Mouse (Mus musculus) neural tube, embryonic 12.5 days (tissue): ENCODE measurements around the gene 1700014D04Rik. TPM values are rescaled to one million over a fixed set of nuclear protein-coding genes. Genes with fewer than 3 reads are reported as not detected.
"Not testable (repeated sequence)": the region's sequence is repeated elsewhere in the genome, so short reads cannot be mapped to it uniquely, and the experiment has no call there.

Source experiments
- ATAC-seq: fragments of 200-750 bp; cut with Nextera tagmentation; 2 replicates; pipeline ENCODE4 v1.8.0; 2017; ENCODE audit warnings: low read depth, mild to moderate bottlenecking, moderate TSS enrichment, moderate library complexity; ENCODE audit not compliant: low FRiP score
- H3K27ac ChIP-seq: fragments of 300-500 bp; sonication (generic); 2 replicates; pipeline ENCODE4 v1.5.1; 2016
- H3K27me3 ChIP-seq: fragments of 300-500 bp; sonication (generic); replicated peaks from 2 replicates; pipeline ENCODE4 v1.6.1; 2016; ENCODE audit warnings: mild to moderate bottlenecking
- H3K36me3 ChIP-seq: fragments of 300-500 bp; sonication (generic); 2 replicates; pipeline ENCODE4 v1.6.1; 2016; ENCODE audit warnings: mild to moderate bottlenecking
- H3K4me1 ChIP-seq: fragments of 300-500 bp; sonication (generic); 2 replicates; pipeline ENCODE4 v1.6.1; 2016
- H3K4me2 ChIP-seq: fragments of 300-500 bp; sonication (generic); replicated peaks from 2 replicates; pipeline ENCODE4 v1.6.1; 2016; ENCODE audit warnings: mild to moderate bottlenecking
- H3K4me3 ChIP-seq: fragments of 300-500 bp; sonication (generic); 2 replicates; pipeline ENCODE4 v1.5.1; 2016
- H3K9ac ChIP-seq: fragments of 300-500 bp; sonication (generic); 2 replicates; pipeline ENCODE4 v1.6.1; 2016; ENCODE audit warnings: mild to moderate bottlenecking
- H3K9me3 ChIP-seq: fragments of 300-500 bp; sonication (generic); 2 replicates; pipeline ENCODE4 v1.6.1; 2016; ENCODE audit warnings: mild to moderate bottlenecking
- WGBS: fragments of 180-500 bp; shearing (Covaris S2); methylation state at CpG from one replicate; pipeline ENCODE4 v1.1.7; 2016; 5-methylcytosine and 5-hydroxymethylcytosine counted together
- polyA plus RNA-seq: library from polyadenylated mRNA; unstranded; fragments of >200 nt; fragmentation: Nextera tagmentation; extraction: Ambion mirVana; gene quantifications from 2 replicates; pipeline ENCODE4 v1.2.1, GENCODE M21; 2016

Gene 1700014D04Rik
- 0.09 TPM in 1 of 2 replicates, not detected in the other for polyA plus RNA-seq

GRCm38 (mm10) chr13:59746711-59747110 lies at the start of gene 1700014D04Rik:
1700014D04Rik (minus strand) TSS chr13:59746752.
- H3K9ac ChIP-seq, result no peak within 1 kb of the TSS
- no peak within 1 kb of the TSS for H3K4me2 ChIP-seq
- H3K36me3 ChIP-seq, result no peaks in the 10 kb centered on the region
- H3K4me3 ChIP-seq, result no peak within 1 kb of the TSS
- H3K27me3 ChIP-seq, result no peaks in the 10 kb centered on the region
- 88% methylated on average over 9 of the region's 9 CpGs for WGBS
- H3K9me3 ChIP-seq, result no peaks in the 10 kb centered on the region
- no peak within 1 kb of the TSS for H3K27ac ChIP-seq
- no peaks in the 10 kb centered on the region for H3K4me1 ChIP-seq
- ATAC-seq, result no peak

DNA sequence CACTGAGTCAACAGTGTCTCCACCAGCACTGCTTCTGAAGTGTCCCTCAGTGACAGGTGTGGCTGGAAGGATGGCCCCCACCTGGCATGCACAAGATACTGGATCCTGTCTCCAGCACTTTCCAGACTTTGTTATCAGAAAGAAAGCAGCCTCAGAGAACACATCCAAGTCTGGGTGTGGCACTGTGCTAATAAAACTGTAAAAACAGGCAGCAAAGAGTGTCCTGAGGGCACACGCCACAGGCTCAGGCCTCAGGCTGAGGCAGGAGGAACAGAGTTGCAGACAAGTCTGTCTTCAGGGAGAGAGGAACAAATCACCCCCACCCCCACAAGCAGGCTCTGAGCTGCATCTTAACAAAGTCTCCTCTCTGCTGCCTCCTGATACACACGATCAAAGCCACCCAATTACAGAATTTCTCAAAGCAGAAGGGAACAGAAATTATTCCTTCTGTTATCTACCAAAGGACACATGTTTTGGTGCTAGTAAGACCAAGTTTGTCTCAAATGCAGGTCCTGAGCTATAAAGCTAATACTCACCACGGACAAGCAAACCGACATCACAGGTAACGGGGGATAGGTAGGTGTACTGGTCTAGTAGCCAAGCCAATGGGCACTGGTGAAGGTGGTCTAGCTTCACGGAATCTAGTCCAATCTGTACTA lies 49.4 kb upstream of the 1700014D04Rik start:
- Histone ChIP-seq H3K9me3 (no peaks in the 10 kb centered on the region), H3K27ac (no peak overlapping the region), H3K4me2 (no peak overlapping the region), H3K36me3 (peaks cover 95% of the 10 kb centered on the region), H3K27me3 (no peaks in the 10 kb centered on the region), H3K9ac (no peak overlapping the region), H3K4me3 (no peak overlapping the region), H3K4me1 (no peaks in the 10 kb centered on the region)
- no peak for ATAC-seq
- WGBS, result 94% methylated on average over 6 of the region's 6 CpGs

- no peaks in the 10 kb centered on the region for H3K27me3 ChIP-seq
Observed at GRCm38 (mm10) chr13:59794786-59795185, 48.2 kb upstream of the 1700014D04Rik start.

DNA sequence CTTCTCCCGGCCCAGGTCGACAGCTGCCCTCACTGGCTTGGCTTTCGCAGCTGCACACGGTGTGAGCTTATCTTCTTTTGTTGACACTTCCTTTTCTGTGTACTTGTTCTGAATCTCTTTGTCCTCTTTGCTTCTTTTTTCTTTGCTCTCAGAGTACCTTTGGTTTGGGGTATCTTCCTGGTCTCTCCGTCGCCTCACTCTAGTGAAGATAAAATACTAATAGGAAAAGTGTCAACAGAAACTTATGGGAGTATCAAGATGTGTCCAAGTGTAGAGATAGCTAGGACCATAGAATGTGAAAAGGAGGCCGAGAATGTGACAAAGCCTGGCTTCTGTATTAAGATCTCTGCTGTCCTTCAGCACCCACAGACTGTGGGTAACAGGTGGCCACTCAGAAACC lies 35.6 kb upstream of the 1700014D04Rik start, which contains the start of gene Gm49354:
Gm49354 (minus strand) TSS at position 101 of the 400 bp plus-strand sequence.
- H3K4me2 ChIP-seq, result no peak within 1 kb of the TSS
- H3K9ac ChIP-seq, result no peak within 1 kb of the TSS
- WGBS, result 95% methylated on average over 7 of the region's 7 CpGs
- H3K4me1 ChIP-seq, result no peaks in the 10 kb centered on the region
- no peaks in the 10 kb centered on the region for H3K9me3 ChIP-seq
- no peak within 1 kb of the TSS for H3K4me3 ChIP-seq
- ATAC-seq, result no peak
- H3K36me3 ChIP-seq, result peaks cover 96% of the 10 kb centered on the region
- no peaks in the 10 kb centered on the region for H3K27me3 ChIP-seq
- H3K27ac ChIP-seq, result no peak within 1 kb of the TSS

More at GRCm38 (mm10) chr13:59794786-59795185, 48.2 kb upstream of the 1700014D04Rik start:
- Histone ChIP-seq H3K36me3 (peaks cover 95% of the 10 kb centered on the region), H3K4me3 (no peak overlapping the region), H3K27ac (no peak overlapping the region), H3K4me1 (no peaks in the 10 kb centered on the region), H3K9ac (no peak overlapping the region), H3K9me3 (no peaks in the 10 kb centered on the region), H3K4me2 (no peak overlapping the region)
- no peak for ATAC-seq
- 93% methylated on average over 1 of the region's 1 CpGs for WGBS

DNA sequence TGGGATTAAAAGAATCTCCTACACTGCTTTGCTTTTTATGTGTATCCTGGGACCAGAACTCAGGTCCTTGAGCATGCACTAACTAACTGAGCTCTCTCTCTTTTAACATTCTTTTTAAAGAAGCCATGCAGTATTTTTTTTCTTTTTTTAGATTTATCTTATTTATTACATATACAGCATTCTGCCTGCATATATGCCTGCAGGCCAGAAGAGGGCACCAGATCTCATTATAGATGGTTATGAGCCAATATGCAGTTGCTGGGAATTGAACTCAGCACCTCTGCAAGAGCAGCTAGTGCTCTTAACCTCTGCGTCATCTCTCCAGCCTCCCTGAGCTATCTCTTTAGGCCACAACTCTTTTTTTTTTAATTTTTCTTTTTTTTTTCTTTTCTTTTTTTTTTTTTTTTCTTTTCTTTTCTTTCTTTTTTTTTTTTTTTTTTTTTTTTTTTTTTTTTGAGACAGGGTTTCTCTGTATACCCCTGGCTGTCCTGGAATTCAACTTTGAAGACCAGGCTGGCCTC lies 33.3 kb upstream of the 1700014D04Rik start:
- H3K4me3 ChIP-seq, H3K27me3 ChIP-seq, H3K4me2 ChIP-seq, H3K27ac ChIP-seq, ATAC-seq, H3K9me3 ChIP-seq, H3K9ac ChIP-seq, H3K4me1 ChIP-seq: not testable (repeated sequence)
- 98% methylated on average over 1 of the region's 1 CpGs for WGBS
- H3K36me3 ChIP-seq, result peaks cover 87% of the 10 kb centered on the region

DNA sequence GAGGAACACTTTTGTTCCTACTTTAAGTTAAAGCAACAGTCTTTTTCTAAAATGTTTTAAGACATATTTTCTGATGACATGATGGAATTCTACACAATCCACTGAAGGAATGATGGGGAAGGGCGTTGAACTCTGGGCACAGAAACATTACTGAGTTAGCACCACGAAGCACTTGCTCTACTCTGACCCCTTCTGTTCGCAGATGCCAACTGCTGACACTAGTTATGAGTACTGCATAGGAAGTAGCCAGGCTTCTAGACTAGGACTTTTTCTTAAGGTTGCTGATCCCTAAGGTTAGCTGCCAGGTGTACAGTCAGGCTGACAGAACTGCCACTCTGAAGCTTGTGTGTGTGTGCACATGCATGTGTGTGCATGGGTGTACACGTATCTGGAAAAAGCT lies 32.7 kb upstream of the 1700014D04Rik start:
- WGBS, result 93% methylated on average over 4 of the region's 4 CpGs
- H3K4me3 ChIP-seq, result no peak overlapping the region

DNA sequence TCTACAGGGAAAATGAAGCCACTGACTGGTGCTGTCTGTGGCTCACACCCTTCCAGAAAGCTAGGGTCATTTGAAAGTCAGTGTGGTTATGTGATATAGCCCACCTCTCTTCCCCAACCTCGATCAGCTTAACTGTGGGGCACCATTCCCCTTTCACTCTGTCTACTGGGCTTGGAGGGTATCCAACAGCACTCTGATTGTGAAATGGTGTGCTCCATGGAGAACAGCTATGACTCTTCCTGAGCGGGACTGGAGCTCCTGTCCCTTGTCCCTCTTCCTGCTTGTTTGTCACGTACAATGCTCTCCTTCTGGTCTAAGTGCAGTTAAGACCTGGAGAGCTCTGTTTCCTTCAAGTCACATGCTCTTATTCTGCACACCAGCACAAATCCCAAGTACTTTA lies 28.6 kb upstream of the 1700014D04Rik start:
- Histone ChIP-seq H3K4me1 (peaks cover 9% of the 10 kb centered on the region; the same call in 1 of the 2 replicates), H3K36me3 (peaks cover 51% of the 10 kb centered on the region), H3K27ac (no peak overlapping the region), H3K4me2 (no peak overlapping the region), H3K27me3 (no peaks in the 10 kb centered on the region), H3K4me3 (no peak overlapping the region), H3K9me3 (no peaks in the 10 kb centered on the region), H3K9ac (no peak overlapping the region)
- ATAC-seq, result no peak
- WGBS, result 92% methylated on average over 3 of the region's 3 CpGs

More for the DNA sequence above, 32.7 kb upstream of the 1700014D04Rik start:
- H3K9ac ChIP-seq, result no peak overlapping the region
- H3K4me1 ChIP-seq, result no peaks in the 10 kb centered on the region
- no peak overlapping the region for H3K4me2 ChIP-seq
- H3K9me3 ChIP-seq, result no peaks in the 10 kb centered on the region
- H3K27me3 ChIP-seq, result no peaks in the 10 kb centered on the region
- H3K27ac ChIP-seq, result no peak overlapping the region
- peaks cover 83% of the 10 kb centered on the region for H3K36me3 ChIP-seq
- ATAC-seq, result no peak

DNA sequence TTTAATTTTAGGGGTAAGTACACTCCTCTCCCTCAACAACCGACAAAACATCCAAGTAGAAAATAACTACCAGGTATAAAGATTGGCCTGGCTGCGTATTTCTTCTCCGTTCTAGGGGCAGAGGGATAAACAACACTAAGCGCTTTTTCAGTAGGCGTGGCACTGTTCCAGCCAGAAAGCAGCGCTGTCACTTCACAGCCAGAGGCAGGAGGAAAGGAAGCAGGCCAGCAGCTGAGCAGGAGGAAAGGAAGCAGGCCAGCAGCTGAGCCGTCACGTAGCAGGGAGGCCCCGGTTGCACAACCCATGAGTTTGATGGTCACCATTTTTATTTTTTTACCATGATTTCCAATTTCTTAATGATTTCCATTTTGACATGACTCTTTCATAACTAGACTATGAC lies 24.7 kb upstream of the 1700014D04Rik start:
- ATAC-seq, result no peak
- Histone ChIP-seq H3K27me3 (no peaks in the 10 kb centered on the region), H3K4me2 (peak overlapping the region; percentile 64; the same call in 1 of the 2 replicates), H3K36me3 (peaks cover 23% of the 10 kb centered on the region), H3K4me3 (no peak overlapping the region), H3K27ac (no peak overlapping the region), H3K9ac (no peak overlapping the region), H3K4me1 (peaks cover 35% of the 10 kb centered on the region), H3K9me3 (no peaks in the 10 kb centered on the region)
- WGBS, result 79% methylated on average over 9 of the region's 9 CpGs

GRCm38 (mm10) chr13:59770847-59771246 lies 24.3 kb upstream of the 1700014D04Rik start:
- Histone ChIP-seq H3K9me3 (no peaks in the 10 kb centered on the region), H3K4me1 (peaks cover 39% of the 10 kb centered on the region), H3K36me3 (peaks cover 23% of the 10 kb centered on the region), H3K4me3 (no peak overlapping the region), H3K9ac (peak overlapping the region; percentile 77; the same call in 1 of the 2 replicates), H3K27me3 (no peaks in the 10 kb centered on the region), H3K4me2 (peak overlapping the region; percentile 64), H3K27ac (peak overlapping the region; percentile 43)
- ATAC-seq, result no peak
- 78% methylated on average over 9 of the region's 9 CpGs for WGBS

DNA sequence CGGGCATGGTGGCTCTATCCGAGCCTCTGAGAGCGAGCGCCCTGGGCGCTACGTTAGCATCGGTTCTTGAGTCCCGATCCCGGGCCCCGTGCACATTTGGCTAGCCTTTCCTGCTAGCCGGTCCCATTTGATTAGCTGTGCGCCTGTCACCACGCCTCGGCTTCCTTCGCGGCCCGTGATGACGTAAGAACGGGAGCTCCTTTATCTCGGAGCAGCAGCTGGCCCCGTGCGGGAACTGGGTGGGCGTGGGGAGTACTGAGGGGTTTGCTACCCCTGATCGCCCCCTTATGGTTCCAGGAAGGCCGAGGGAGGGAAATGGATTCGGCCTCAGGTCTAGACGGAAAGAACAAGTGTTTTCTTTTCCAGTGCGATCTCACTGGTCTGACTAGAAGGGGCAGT lies 23.6 kb upstream of the 1700014D04Rik start:
- Histone ChIP-seq H3K4me2 (peak overlapping the region; percentile 64), H3K36me3 (peaks cover 20% of the 10 kb centered on the region), H3K4me3 (peak overlapping the region; percentile 88), H3K27ac (peak overlapping the region; percentile 97), H3K9me3 (no peaks in the 10 kb centered on the region), H3K9ac (peak overlapping the region; percentile 77), H3K27me3 (no peaks in the 10 kb centered on the region), H3K4me1 (peaks cover 43% of the 10 kb centered on the region)
- under 1% methylated on average over 28 of the region's 28 CpGs for WGBS
- ATAC-seq, result peak; percentile 93

GRCm38 (mm10) chr13:59769296-59770163 lies 23.0 kb upstream of the 1700014D04Rik start, which contains the start of gene Isca1:
Isca1 (minus strand) TSS chr13:59769810.
- WGBS, result under 1% methylated on average over 91 of the region's 91 CpGs

DNA sequence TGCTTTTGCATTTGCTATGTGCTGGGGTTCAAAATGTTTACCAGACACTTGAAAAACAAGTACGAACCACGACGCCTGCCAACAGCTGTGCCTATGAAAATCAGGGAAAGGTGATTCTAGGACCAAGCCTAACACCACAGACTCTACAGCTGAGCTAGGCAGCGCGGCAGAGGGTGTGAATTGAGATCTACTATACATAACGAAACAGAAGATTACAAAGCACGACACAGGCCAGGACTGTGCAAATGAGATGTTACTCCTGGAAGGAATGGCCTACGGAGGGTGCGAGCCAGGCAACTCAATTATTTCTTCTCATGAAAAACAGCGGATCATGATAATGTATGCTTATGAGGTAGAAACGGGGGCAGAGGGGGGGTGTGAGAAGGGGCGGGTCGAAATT lies 22.0 kb upstream of the 1700014D04Rik start:
- WGBS, result 45% methylated on average over 13 of the region's 13 CpGs
- no peak for ATAC-seq
- H3K4me1 ChIP-seq, result peaks cover 43% of the 10 kb centered on the region
- H3K9me3 ChIP-seq, result no peaks in the 10 kb centered on the region
- H3K36me3 ChIP-seq, result peaks cover 14% of the 10 kb centered on the region; the same call in 1 of the 2 replicates
- peak overlapping the region; percentile 86 for H3K9ac ChIP-seq
- peak overlapping the region; percentile 64 for H3K4me2 ChIP-seq
- H3K27me3 ChIP-seq, result no peaks in the 10 kb centered on the region
- no peak overlapping the region for H3K27ac ChIP-seq
- peak overlapping the region; percentile 88 for H3K4me3 ChIP-seq

More at GRCm38 (mm10) chr13:59769296-59770163, 23.0 kb upstream of the 1700014D04Rik start, which contains the start of gene Isca1:
- ATAC-seq, result peak; percentile 99
- H3K27ac ChIP-seq, result peak within 1 kb of the TSS; percentile 97
- no peaks in the 10 kb centered on the region for H3K9me3 ChIP-seq
- peak within 1 kb of the TSS; percentile 64 for H3K4me2 ChIP-seq
- peaks cover 43% of the 10 kb centered on the region for H3K4me1 ChIP-seq
- H3K36me3 ChIP-seq, result peaks cover 14% of the 10 kb centered on the region; the same call in 1 of the 2 replicates
- H3K9ac ChIP-seq, result peak within 1 kb of the TSS; percentile 86
- no peaks in the 10 kb centered on the region for H3K27me3 ChIP-seq
- peak within 1 kb of the TSS; percentile 88 for H3K4me3 ChIP-seq
